Mouse (Mus musculus) midbrain, embryonic 11.5 days (tissue): ENCODE results near the gene Tub. TPM values are rescaled to one million over a fixed set of nuclear protein-coding genes. Genes with fewer than 3 reads are reported as not detected.
A peak's percentile ranks its signal among the peaks of the same experiment; 100 is the strongest.

Experiments
- ATAC-seq: fragments of 200-750 bp; cut with Nextera tagmentation; 2 replicates; pipeline ENCODE4 v1.8.0; 2017; ENCODE audit warnings: moderate TSS enrichment, moderate library complexity; ENCODE audit not compliant: low FRiP score
- DNase-seq: peaks from one replicate; pipeline ENCODE4 v3.0.0; 2015; ENCODE audit warnings: low spot score; ENCODE audit errors: missing footprints
- H3K27ac ChIP-seq: fragments of 300-500 bp; sonication (generic); 2 replicates; pipeline ENCODE4 v1.5.1; 2014; ENCODE audit warnings: low read depth, low read length
- H3K27me3 ChIP-seq: fragments of 300-500 bp; sonication (generic); 2 replicates; pipeline ENCODE4 v1.6.1; 2014; ENCODE audit warnings: mild to moderate bottlenecking, low read length, moderate library complexity, mixed read lengths; ENCODE audit not compliant: control insufficient read depth, insufficient read depth
- H3K36me3 ChIP-seq: fragments of 300-500 bp; sonication (generic); 2 replicates; pipeline ENCODE4 v1.6.1; 2014; ENCODE audit warnings: mild to moderate bottlenecking, low read length, moderate library complexity, mixed read lengths; ENCODE audit not compliant: control insufficient read depth, insufficient read depth
- H3K4me1 ChIP-seq: fragments of 300-500 bp; sonication (generic); 2 replicates; pipeline ENCODE4 v1.6.1; 2014; ENCODE audit warnings: low read length; ENCODE audit not compliant: control insufficient read depth, insufficient read depth
- H3K4me2 ChIP-seq: fragments of 300-500 bp; sonication (generic); 2 replicates; pipeline ENCODE4 v1.6.1; 2014; ENCODE audit warnings: mild to moderate bottlenecking, moderate library complexity
- H3K4me3 ChIP-seq: fragments of 300-500 bp; sonication (generic); 2 replicates; pipeline ENCODE4 v1.5.1; 2014; ENCODE audit warnings: low read depth, low read length
- H3K9ac ChIP-seq: fragments of 300-500 bp; sonication (generic); 2 replicates; pipeline ENCODE4 v1.6.1; 2014; ENCODE audit warnings: low read length
- H3K9me3 ChIP-seq: fragments of 300-500 bp; sonication (generic); 2 replicates; pipeline ENCODE4 v1.6.1; 2016; ENCODE audit warnings: low read length; ENCODE audit not compliant: control insufficient read depth
- WGBS: fragments of 180-500 bp; shearing (Covaris S2); extraction: QIAGEN DNeasy Blood & Tissue Kit; methylation state at CpG from one replicate; pipeline ENCODE4 v1.1.7; 2014; 5-methylcytosine and 5-hydroxymethylcytosine counted together
- polyA plus RNA-seq: library from polyadenylated mRNA; unstranded; fragments of >200 nt; fragmentation: Nextera tagmentation; extraction: Ambion mirVana; gene quantifications from 2 replicates; pipeline ENCODE4 v1.2.1, GENCODE M21; 2014

The Tub gene
- polyA plus RNA-seq, 1 experiment from 2014 or later, result 10.5 TPM

DNA sequence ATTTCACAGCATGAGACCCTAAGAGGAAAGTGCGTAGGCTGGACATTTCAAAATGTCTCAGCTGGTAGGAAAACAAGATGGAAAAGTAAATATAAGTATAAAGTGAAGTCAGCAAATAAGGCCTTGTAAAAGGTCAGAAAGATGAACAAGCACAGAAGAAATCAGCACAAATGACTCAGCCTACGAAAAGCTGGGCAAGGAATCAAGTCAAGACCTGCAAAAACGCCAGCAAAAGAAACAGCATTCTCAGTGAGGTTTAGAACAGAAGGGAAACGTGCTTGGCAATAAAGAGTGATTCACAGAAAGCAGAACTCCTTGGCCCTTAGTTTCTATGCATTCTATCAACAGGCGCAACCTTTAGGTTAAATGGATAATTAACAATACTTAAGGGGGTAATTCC lies 122.2 kb downstream of the Tub start:
- Histone ChIP-seq H3K9ac (no peak overlapping the region), H3K4me1 (no peaks in the 10 kb centered on the region), H3K9me3 (no peaks in the 10 kb centered on the region), H3K4me3 (no peak overlapping the region), H3K36me3 (no peaks in the 10 kb centered on the region), H3K4me2 (no peak overlapping the region), H3K27ac (no peak overlapping the region), H3K27me3 (no peaks in the 10 kb centered on the region)
- 83% methylated on average over 5 of the region's 5 CpGs for WGBS
- no peak for DNase-seq
- ATAC-seq, result no peak

DNA sequence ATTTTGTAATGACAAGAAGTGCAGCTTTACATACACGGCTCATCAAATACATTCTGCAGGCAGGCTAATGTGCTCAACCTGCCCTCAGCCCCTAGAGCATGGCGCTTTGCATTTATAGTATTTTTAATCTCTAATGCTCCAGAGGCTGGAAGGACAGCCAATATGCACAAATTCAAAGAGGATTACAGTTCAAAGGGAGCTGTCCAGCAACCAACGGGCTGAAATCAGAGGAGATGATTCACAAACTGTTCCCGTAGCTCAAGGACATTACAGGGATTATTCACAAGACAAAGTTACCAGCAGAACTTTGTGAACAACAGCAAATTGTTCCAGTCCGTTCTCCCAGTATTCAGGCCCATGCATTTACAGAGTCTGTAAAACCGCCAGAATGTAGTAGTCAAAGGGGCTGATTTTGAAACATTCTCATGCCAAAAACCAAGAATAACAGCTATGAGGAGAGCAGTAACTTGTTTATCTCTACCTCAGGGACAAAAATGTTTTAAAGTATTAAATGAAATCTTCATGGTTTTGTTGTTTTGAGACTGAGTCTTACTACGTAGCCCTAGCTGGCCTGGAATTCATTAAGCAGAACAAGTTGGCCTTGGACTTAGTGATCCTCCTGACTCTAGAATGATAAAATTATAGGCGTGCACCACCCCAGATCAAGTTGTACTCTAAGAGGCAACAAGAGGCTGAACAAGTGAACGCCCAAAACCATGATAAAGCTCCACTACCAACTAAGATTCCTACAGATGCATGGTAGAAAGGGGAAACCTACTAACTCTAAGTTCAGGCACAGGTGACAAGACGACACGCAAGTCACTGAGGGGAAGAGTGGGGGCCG lies 132.4 kb downstream of the Tub start:
- H3K9me3 ChIP-seq, result no peaks in the 10 kb centered on the region
- H3K36me3 ChIP-seq, result no peaks in the 10 kb centered on the region
- H3K4me2 ChIP-seq, result peak overlapping the region; percentile 64
- DNase-seq (peak; percentile 90), ATAC-seq (peak; percentile 30; the same call in 1 of the 2 replicates)
- peak overlapping the region; percentile 83 for H3K4me3 ChIP-seq
- H3K9ac ChIP-seq, result peak overlapping the region; percentile 91
- peaks cover 9% of the 10 kb centered on the region for H3K4me1 ChIP-seq
- no peak overlapping the region; the same call in 1 of the 2 replicates for H3K27ac ChIP-seq
- no peaks in the 10 kb centered on the region for H3K27me3 ChIP-seq
- 18% methylated on average over 12 of the region's 12 CpGs for WGBS

DNA sequence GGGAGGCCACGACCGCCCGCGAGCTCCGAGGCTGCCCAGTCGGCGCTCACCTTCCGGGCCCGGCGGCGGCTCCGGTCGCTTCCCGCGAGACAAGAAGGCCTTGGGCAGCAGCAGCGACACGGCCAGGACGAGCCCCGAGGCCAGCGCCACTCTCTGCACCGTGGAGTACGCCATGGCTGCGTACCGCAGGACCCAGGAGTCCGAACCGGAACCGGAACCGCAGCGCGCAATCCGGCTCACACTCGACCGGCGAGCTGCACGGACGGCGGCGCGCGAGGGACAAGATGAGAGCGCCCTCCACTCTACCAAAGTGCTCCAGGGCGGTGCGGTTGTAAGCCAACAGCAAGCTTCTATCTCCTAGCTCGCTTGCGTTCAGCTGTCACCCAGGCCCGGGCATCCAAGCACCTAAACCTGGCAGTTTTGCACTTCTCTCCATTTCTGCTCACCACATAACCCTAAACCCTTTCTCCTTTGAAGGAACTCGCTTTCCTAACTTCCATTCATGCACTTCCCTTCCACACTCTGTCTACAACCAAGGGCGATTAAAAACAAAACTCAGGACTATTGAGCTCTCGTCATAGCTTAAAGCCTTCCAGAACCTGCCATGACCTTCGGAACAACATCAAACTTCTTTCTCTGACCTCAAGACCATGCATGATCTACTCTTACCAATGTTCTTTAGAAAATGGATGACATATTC lies 133.1 kb downstream of the Tub start, which contains the start of gene Ric3:
Ric3 (minus strand) TSS at position 219 of the 700 bp plus-strand sequence.
- no peaks in the 10 kb centered on the region for H3K36me3 ChIP-seq
- H3K9me3 ChIP-seq, result no peaks in the 10 kb centered on the region
- peak; percentile 94 for ATAC-seq
- peaks cover 9% of the 10 kb centered on the region for H3K4me1 ChIP-seq
- peak within 1 kb of the TSS; percentile 64 for H3K4me2 ChIP-seq
- H3K4me3 ChIP-seq, result peak within 1 kb of the TSS; percentile 83
- no peaks in the 10 kb centered on the region for H3K27me3 ChIP-seq
- DNase-seq, result peak; percentile 97
- H3K9ac ChIP-seq, result peak within 1 kb of the TSS; percentile 91
- H3K27ac ChIP-seq, result no peak within 1 kb of the TSS; the same call in 1 of the 2 replicates
- 3% methylated on average over 50 of the region's 50 CpGs for WGBS

DNA sequence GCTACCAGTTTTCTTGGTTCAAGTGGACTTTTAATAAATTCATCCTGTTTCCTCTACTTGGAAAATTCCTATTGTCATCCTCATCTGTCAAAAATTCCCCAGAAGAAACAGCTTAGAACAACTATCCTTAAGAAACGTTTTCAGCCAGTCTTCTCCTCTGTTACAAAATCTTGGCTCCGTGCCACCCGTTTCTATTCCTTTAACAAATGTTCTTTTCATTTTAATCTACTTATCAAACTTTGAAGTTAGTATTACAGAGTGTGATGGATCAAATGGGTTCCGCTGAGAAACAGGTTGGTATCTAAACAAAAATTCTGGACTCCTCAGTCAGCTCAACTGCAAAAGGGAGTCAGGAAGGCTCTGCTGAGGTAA lies 133.7 kb downstream of the Tub start:
- no peak overlapping the region for H3K27ac ChIP-seq
- no peaks in the 10 kb centered on the region for H3K27me3 ChIP-seq
- ATAC-seq (no peak), DNase-seq (no peak)
- no peak overlapping the region; the same call in 1 of the 2 replicates for H3K4me3 ChIP-seq
- no peaks in the 10 kb centered on the region for H3K9me3 ChIP-seq
- no peaks in the 10 kb centered on the region for H3K36me3 ChIP-seq
- no peak overlapping the region for H3K4me2 ChIP-seq
- H3K9ac ChIP-seq, result no peak overlapping the region
- peaks cover 9% of the 10 kb centered on the region for H3K4me1 ChIP-seq
- 84% methylated on average over 4 of the region's 4 CpGs for WGBS

Other genes with a start within 250 kb of the Tub start
- gene Olfr512, start 237.0 kb upstream of the Tub start, polyA plus RNA-seq, result not detected in 2 replicates
- not detected in 2 replicates for gene Olfr513, start 199.4 kb upstream of the Tub start, polyA plus RNA-seq
- gene Olfr514, start 124.3 kb upstream of the Tub start, polyA plus RNA-seq, result not detected in 2 replicates
- gene Olfr516, start 99.8 kb upstream of the Tub start, polyA plus RNA-seq, result not detected in 2 replicates
- gene Olfr517, start 78.0 kb upstream of the Tub start, polyA plus RNA-seq, result not detected in 2 replicates
- not detected in 2 replicates for gene Olfr518, start 65.3 kb upstream of the Tub start, polyA plus RNA-seq
- gene Olfr519, start 55.9 kb upstream of the Tub start, polyA plus RNA-seq, result not detected in 2 replicates
- gene Nlrp10, start 20.2 kb upstream of the Tub start, polyA plus RNA-seq, result not detected in 2 replicates
- gene Eif3f, start 15.9 kb upstream of the Tub start, polyA plus RNA-seq, result 73.0 and 85.0 TPM in 2 replicates
- gene Ric3, start 133.0 kb downstream of the Tub start, polyA plus RNA-seq, result 21.3 and 22.7 TPM in 2 replicates
- gene Lmo1, start 224.9 kb downstream of the Tub start, polyA plus RNA-seq, result 117 and 124 TPM in 2 replicates